In the genomic region with DNA sequence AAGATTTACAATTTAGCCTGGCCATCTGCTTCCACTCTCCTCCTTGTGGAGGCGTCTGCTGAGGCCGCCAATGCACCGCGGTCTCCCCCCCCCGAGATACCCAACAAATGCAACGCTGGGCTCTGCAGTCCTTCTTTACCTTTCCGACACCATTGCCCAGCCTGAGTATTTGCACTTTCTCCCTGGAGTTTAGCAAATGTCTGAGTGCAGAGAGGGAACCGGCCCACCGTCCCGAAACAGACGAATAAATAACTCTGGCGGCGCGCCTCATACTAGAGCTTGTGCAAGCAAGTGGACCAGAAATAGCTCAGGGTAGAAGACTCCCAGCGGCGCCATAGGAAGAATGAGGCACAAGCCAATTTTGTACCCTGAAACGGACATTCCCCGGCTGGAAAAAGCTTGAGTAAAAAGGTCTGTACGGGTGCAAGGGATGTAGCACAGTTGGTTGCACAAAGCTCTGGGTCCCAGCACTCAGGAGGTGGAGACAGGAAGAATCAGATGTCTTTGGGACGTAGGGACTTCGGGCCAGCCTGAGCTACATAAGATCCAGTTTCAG, we compare ENCODE assay signal across 8 mouse cellular contexts. TPM values are rescaled to one million over a fixed set of nuclear protein-coding genes. Genes with fewer than 3 reads are reported as not detected.
DNase-seq lines count a peak whose midpoint lies in the region; ATAC-seq lines count a peak whose summit lies in the region.

No protein-coding gene starts in this region.

- no peaks in the 10 kb centered on the region for H3K9me3 ChIP-seq in forebrain, embryonic 14.5 days (replicated peaks; ENCODE audit: control insufficient read depth, low read length)
- H3K9me3 ChIP-seq in lung, embryonic 16.5 days (ENCODE audit: control insufficient read depth, low read length) = no peaks in the 10 kb centered on the region
- H3K9me3 ChIP-seq in neural tube, embryonic 15.5 days (replicated peaks) = no peaks in the 10 kb centered on the region

- DNase-seq in Muller cell, postnatal 12 days (ENCODE audit: inconsistent ontology term) = peak; percentile 75
- peak; percentile 62 to 75 for DNase-seq in cerebellum, adult 18-20 months
- peak; percentile 45 for DNase-seq in forebrain, embryonic 14.5 days (ENCODE audit: low spot score)
- DNase-seq in heart, postnatal 14 days = peak; percentile 69 to 76
- DNase-seq in kidney, postnatal 4 days = peak; percentile 70 to 78
- peak; percentile 63 for DNase-seq in urinary bladder, postnatal 14 days (ENCODE audit: low spot score)

- no peaks in the 10 kb centered on the region for H3K27me3 ChIP-seq in forebrain, embryonic 14.5 days (replicated peaks; ENCODE audit: control insufficient read depth, insufficient read depth, low read length)
- H3K27me3 ChIP-seq in lung, embryonic 16.5 days (ENCODE audit: control insufficient read depth, insufficient read depth, low read depth, low read length) = no peaks in the 10 kb centered on the region
- H3K27me3 ChIP-seq in neural tube, embryonic 15.5 days (replicated peaks) = no peaks in the 10 kb centered on the region

- H3K4me1 ChIP-seq in forebrain, embryonic 14.5 days (ENCODE audit: control insufficient read depth, insufficient read depth, low read length) = peaks cover 7% of the 10 kb centered on the region
- peaks cover 9% of the 10 kb centered on the region for H3K4me1 ChIP-seq in lung, embryonic 16.5 days (replicated peaks; ENCODE audit: control insufficient read depth, insufficient read depth, low read length)
- peaks cover 40% of the 10 kb centered on the region for H3K4me1 ChIP-seq in neural tube, embryonic 15.5 days

- H3K4me3 ChIP-seq in forebrain, embryonic 14.5 days (ENCODE audit: low read depth, low read length) = peak overlapping the region; percentile 61
- H3K4me3 ChIP-seq in lung, embryonic 16.5 days (ENCODE audit: low read length) = peak overlapping the region; percentile 60
- peak overlapping the region; percentile 62 for H3K4me3 ChIP-seq in neural tube, embryonic 15.5 days (replicated peaks)

- H3K9ac ChIP-seq in forebrain, embryonic 14.5 days (ENCODE audit: low read length) = peak overlapping the region; percentile 64
- peak overlapping the region; percentile 70 for H3K9ac ChIP-seq in lung, embryonic 16.5 days (ENCODE audit: low read length)
- peak overlapping the region; percentile 56 for H3K9ac ChIP-seq in neural tube, embryonic 15.5 days (replicated peaks)

- H3K4me2 ChIP-seq in forebrain, embryonic 14.5 days (ENCODE audit: low read length) = peak overlapping the region; percentile 81
- H3K4me2 ChIP-seq in lung, embryonic 16.5 days (ENCODE audit: low read depth, low read length) = peak overlapping the region; percentile 68
- peak overlapping the region; percentile 85 for H3K4me2 ChIP-seq in neural tube, embryonic 15.5 days

- ATAC-seq in forebrain, embryonic 14.5 days = peak; percentile 45
- ATAC-seq in lung, embryonic 16.5 days (ENCODE audit: low read depth) = peak; percentile 43
- peak; percentile 8; the same call in 1 of the 2 replicates for ATAC-seq in neural tube, embryonic 15.5 days (ENCODE audit: low FRiP score)

- H3K36me3 ChIP-seq in forebrain, embryonic 14.5 days (ENCODE audit: control insufficient read depth, insufficient read depth, low read length) = 0 out of 2 replicates have a peak, but pooled peaks cover 3% of the 10 kb centered on the region
- H3K36me3 ChIP-seq in lung, embryonic 16.5 days (ENCODE audit: control insufficient read depth, insufficient read depth, low read length) = no peaks in the 10 kb centered on the region; the same call in 1 of the 2 replicates
- no peaks in the 10 kb centered on the region for H3K36me3 ChIP-seq in neural tube, embryonic 15.5 days

- H3K27ac ChIP-seq in forebrain, embryonic 14.5 days (ENCODE audit: low read depth, low read length) = peak overlapping the region; percentile 58; the same call in 1 of the 2 replicates
- H3K27ac ChIP-seq in lung, embryonic 16.5 days (ENCODE audit: low read length) = peak overlapping the region; percentile 96
- H3K27ac ChIP-seq in neural tube, embryonic 15.5 days (replicated peaks) = peak overlapping the region; percentile 82

- 2% methylated on average over 21 of the region's 21 CpGs for whole genome bisulfite sequencing in forebrain, embryonic 14.5 days
- 1% methylated on average over 21 of the region's 21 CpGs for WGBS in lung, embryonic 16.5 days
- WGBS in neural tube, embryonic 15.5 days = 2% methylated on average over 21 of the region's 21 CpGs

- intact Hi-C loops in heart, postnatal 14 days (cut with DNase I) = loop anchor here (5.0 kb wide), 1 partner anchor 33 kb away; no protein-coding TSS in a partner anchor

RNA-seq across cellular contexts. Expression of a gene that starts 0.7 kb away (rescaled TPM):
- 4.6 and 5.8 TPM in 2 replicates for polyA plus RNA-seq in forebrain, embryonic 14.5 days (2014; fragmentation: Nextera tagmentation; extraction: Ambion mirVana)
- 1 to 10 TPM; 3.3 to 4.3 TPM for total RNA-seq in heart, postnatal 14 days (2021)
- 3.5 and 5.1 TPM in 2 replicates for polyA plus RNA-seq in lung, embryonic 16.5 days (2015; fragmentation: Nextera tagmentation; extraction: Ambion mirVana)
- polyA plus RNA-seq in neural tube, embryonic 15.5 days (2015; fragmentation: Nextera tagmentation; extraction: Ambion mirVana) = 7.0 and 7.7 TPM in 2 replicates

RNA-seq across cellular contexts. Expression of a gene that starts 5.2 kb away (rescaled TPM):
- polyA plus RNA-seq in forebrain, embryonic 14.5 days (2014; fragmentation: Nextera tagmentation; extraction: Ambion mirVana) = 732 and 818 TPM in 2 replicates
- total RNA-seq in heart, postnatal 14 days (2021) = 100 to 1,000 TPM; 357 to 392 TPM
- polyA plus RNA-seq in lung, embryonic 16.5 days (2015; fragmentation: Nextera tagmentation; extraction: Ambion mirVana) = 1,564 and 1,684 TPM in 2 replicates
- polyA plus RNA-seq in neural tube, embryonic 15.5 days (2015; fragmentation: Nextera tagmentation; extraction: Ambion mirVana) = 999 and 1,090 TPM in 2 replicates

RNA-seq across cellular contexts. Expression of a gene that starts 26.5 kb away (rescaled TPM):
- 4.7 and 6.3 TPM in 2 replicates for polyA plus RNA-seq in forebrain, embryonic 14.5 days (2014; fragmentation: Nextera tagmentation; extraction: Ambion mirVana)
- 10 to 100 TPM; 22.3 to 23.6 TPM for total RNA-seq in heart, postnatal 14 days (2021)
- 32.5 and 34.4 TPM in 2 replicates for polyA plus RNA-seq in lung, embryonic 16.5 days (2015; fragmentation: Nextera tagmentation; extraction: Ambion mirVana)
- 20.7 and 30.0 TPM in 2 replicates for polyA plus RNA-seq in neural tube, embryonic 15.5 days (2015; fragmentation: Nextera tagmentation; extraction: Ambion mirVana)

RNA-seq across cellular contexts. Expression of a gene that starts 40.1 kb away (rescaled TPM):
- polyA plus RNA-seq in forebrain, embryonic 14.5 days (2014; fragmentation: Nextera tagmentation; extraction: Ambion mirVana) = 178 and 201 TPM in 2 replicates
- 10 to 100 TPM; 76.6 to 80.5 TPM for total RNA-seq in heart, postnatal 14 days (2021)
- 71.3 and 76.4 TPM in 2 replicates for polyA plus RNA-seq in lung, embryonic 16.5 days (2015; fragmentation: Nextera tagmentation; extraction: Ambion mirVana)
- polyA plus RNA-seq in neural tube, embryonic 15.5 days (2015; fragmentation: Nextera tagmentation; extraction: Ambion mirVana) = 138 and 149 TPM in 2 replicates

RNA-seq across cellular contexts. Expression of a gene that starts 48.4 kb away (rescaled TPM):
- polyA plus RNA-seq in forebrain, embryonic 14.5 days (2014; fragmentation: Nextera tagmentation; extraction: Ambion mirVana) = 16.2 and 18.2 TPM in 2 replicates
- total RNA-seq in heart, postnatal 14 days (2021) = 1 to 10 TPM; 7.0 to 8.4 TPM
- polyA plus RNA-seq in lung, embryonic 16.5 days (2015; fragmentation: Nextera tagmentation; extraction: Ambion mirVana) = 10.9 and 11.9 TPM in 2 replicates
- polyA plus RNA-seq in neural tube, embryonic 15.5 days (2015; fragmentation: Nextera tagmentation; extraction: Ambion mirVana) = 16.0 and 16.2 TPM in 2 replicates

Comparison
In these comparisons a context has a peak if more than half of its experiments do, and no peak if none do; other contexts are left out.
1. Peak in every context shown above with its lines: DNase-seq, ATAC-seq, H3K4me3 ChIP-seq and H3K27ac ChIP-seq.